In genomic region chr7:19830682-19831156, GRCm38 (mm10) we compare ENCODE assay signal across 1 mouse cellular context.
TF ChIP-seq lines count a peak whose summit lies in the region.

No protein-coding gene starts in this region.

TF ChIP-seq in ES-E14, 5 proteins besides CTCF, POLR2A, EP300 and RAD21 (continued from another document):
- no peak for TF ChIP-seq ZC3H11A (IDR thresholded peaks at IDR 0.05; ENCODE audit: borderline replicate concordance, low read depth, low read length)
